Mouse (Mus musculus) embryonic facial prominence, embryonic 14.5 days (tissue): Measurements from ENCODE around the gene Cdkn2aip. TPM values are rescaled to one million over a fixed set of nuclear protein-coding genes. Genes with fewer than 3 reads are reported as not detected.
A peak's percentile ranks its signal among the peaks of the same experiment; 100 is the strongest.

Source experiments
- ATAC-seq: fragments of 200-750 bp; cut with Nextera tagmentation; 2 replicates; pipeline ENCODE4 v1.8.0; 2017; ENCODE audit warnings: low read depth, moderate number of reproducible peaks, moderate TSS enrichment
- DNase-seq: peaks from one replicate; pipeline ENCODE4 v3.0.0-alpha.2; 2015; ENCODE audit warnings: low spot score
- H3K27ac ChIP-seq: fragments of 300-500 bp; sonication (generic); replicated peaks from 2 replicates; pipeline ENCODE4 v1.5.1; 2014; ENCODE audit warnings: low read depth, mild to moderate bottlenecking, low read length, moderate library complexity
- H3K27me3 ChIP-seq: fragments of 300-500 bp; sonication (generic); replicated peaks from 2 replicates; pipeline ENCODE4 v1.6.1; 2014; ENCODE audit warnings: low read length; ENCODE audit not compliant: control insufficient read depth, insufficient read depth
- H3K36me3 ChIP-seq: fragments of 300-500 bp; sonication (generic); 2 replicates; pipeline ENCODE4 v1.6.1; 2014; ENCODE audit warnings: low read length, mixed read lengths; ENCODE audit not compliant: control insufficient read depth, insufficient read depth
- H3K4me1 ChIP-seq: fragments of 300-500 bp; sonication (generic); 2 replicates; pipeline ENCODE4 v1.6.1; 2014; ENCODE audit warnings: antibody characterized with exemption, low read length; ENCODE audit not compliant: control insufficient read depth, insufficient read depth
- H3K4me2 ChIP-seq: fragments of 300-500 bp; sonication (generic); 2 replicates; pipeline ENCODE4 v1.6.1; 2014; ENCODE audit warnings: low read depth, mild to moderate bottlenecking, low read length, moderate library complexity, mixed read lengths
- H3K4me3 ChIP-seq: fragments of 300-500 bp; sonication (generic); 2 replicates; pipeline ENCODE4 v1.5.1; 2014; ENCODE audit warnings: low read depth, mild to moderate bottlenecking, low read length
- H3K9ac ChIP-seq: fragments of 300-500 bp; sonication (generic); 2 replicates; pipeline ENCODE4 v1.6.1; 2014; ENCODE audit warnings: low read depth, mild to moderate bottlenecking, low read length, moderate library complexity, mixed read lengths
- H3K9me3 ChIP-seq: fragments of 300-500 bp; sonication (generic); 2 replicates; pipeline ENCODE4 v1.6.1; 2016; ENCODE audit warnings: low read length; ENCODE audit not compliant: control insufficient read depth
- WGBS: fragments of 180-500 bp; shearing (Covaris S2); extraction: QIAGEN DNeasy Blood & Tissue Kit; methylation state at CpG from one replicate; pipeline ENCODE4 v1.1.7; 2014; 5-methylcytosine and 5-hydroxymethylcytosine counted together
- polyA plus RNA-seq: library from polyadenylated mRNA; unstranded; fragments of >200 nt; fragmentation: Nextera tagmentation; extraction: Ambion mirVana; gene quantifications from 2 replicates; pipeline ENCODE4 v1.2.1, GENCODE M21; 2014

The Cdkn2aip gene
- polyA plus RNA-seq, 1 experiment from 2014 or later = 16.5 TPM

DNA sequence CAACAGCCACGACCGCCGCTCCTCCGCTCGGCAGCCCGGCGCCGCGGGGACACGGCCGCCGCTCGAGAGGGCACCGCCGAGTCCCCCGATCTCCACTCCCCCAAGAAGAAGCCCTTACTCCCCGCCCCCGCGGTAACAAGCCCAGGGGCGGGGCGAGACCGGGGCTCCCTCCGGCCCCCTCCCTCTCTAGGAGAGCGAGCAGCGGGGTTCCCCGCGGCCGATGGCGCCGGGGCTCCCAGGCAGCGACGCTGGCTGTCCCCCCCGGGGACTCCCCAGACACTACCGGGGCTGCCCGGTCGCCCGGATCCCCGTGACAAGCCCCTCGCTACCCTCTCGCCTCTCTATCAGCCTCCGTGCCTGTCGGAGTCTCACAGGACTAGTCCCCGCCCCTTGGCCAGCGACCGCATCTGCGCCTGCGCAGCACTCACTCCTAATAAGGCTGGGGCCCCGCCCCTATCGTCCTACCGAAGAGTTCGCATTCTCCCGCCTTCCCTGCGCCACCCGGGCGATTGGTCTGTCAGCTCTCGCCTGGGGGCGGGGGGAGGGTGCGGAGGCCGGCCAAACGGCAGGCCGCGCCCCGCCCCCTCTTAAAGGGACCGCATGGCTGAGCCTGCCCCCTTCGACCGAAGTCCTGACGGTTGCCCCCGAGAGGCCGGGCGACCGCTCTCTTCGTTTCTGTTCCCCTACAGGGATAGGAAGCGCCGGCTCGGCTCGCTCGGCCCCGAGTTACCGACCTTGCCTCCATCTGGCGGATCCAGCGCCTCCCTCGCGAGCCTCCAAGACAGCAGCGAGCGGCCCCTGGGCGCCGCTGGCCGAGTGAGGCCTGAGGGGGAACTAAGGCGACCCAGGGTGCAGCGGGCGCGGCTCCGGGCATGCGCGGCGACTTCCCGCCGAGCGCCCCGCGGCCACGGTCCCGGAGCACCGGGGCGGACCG lies 38.7 kb downstream of the Cdkn2aip start, which contains the start of gene Ing2:
Gene Ing2 (minus strand): TSS at position 780 of the 934 bp plus-strand sequence.
- DNase-seq (peak; percentile 100), ATAC-seq (peak; percentile 91)
- no peaks in the 10 kb centered on the region for H3K27me3 ChIP-seq
- H3K4me3 ChIP-seq = peak within 1 kb of the TSS; percentile 97
- H3K4me2 ChIP-seq = peak within 1 kb of the TSS; percentile 66
- H3K4me1 ChIP-seq = no peaks in the 10 kb centered on the region; the same call in 1 of the 2 replicates
- peak within 1 kb of the TSS; percentile 87 for H3K9ac ChIP-seq
- no peaks in the 10 kb centered on the region for H3K9me3 ChIP-seq
- WGBS = 0% methylated on average over 14 of the region's 106 CpGs
- no peaks in the 10 kb centered on the region for H3K36me3 ChIP-seq
- H3K27ac ChIP-seq = peak within 1 kb of the TSS; percentile 89

DNA sequence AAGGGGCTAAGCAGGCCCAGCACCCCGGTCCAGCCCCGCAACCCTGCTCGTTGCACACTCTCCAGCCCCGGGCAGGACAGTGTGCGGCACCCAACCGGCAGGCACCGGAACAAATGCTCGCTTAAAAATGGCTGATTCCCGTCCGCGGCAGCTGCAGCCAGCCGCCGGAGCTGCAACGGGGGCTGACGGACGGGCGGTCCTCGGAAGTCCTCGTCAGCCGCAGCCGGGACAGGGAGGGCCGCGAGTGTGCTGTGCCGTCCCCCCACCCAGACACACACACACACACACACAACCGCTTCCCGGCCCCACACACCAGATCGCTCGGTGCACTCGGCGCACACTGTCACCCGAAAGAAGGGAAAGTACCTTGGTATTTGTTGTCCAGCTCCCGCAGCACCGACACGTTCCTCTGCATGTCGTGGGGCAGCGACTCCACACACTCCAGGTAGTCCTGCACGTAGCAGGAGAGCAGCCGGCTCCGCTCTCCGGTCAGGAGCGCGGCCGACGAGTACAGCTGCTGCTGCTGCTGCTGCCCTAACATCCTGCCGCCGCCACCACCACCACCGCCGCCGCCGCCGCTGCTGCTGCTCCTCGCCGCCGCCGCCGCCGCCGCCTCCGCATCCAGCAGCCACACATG lies 39.5 kb downstream of the Cdkn2aip start:
- ATAC-seq = peak; percentile 22
- H3K4me3 ChIP-seq = peak overlapping the region; percentile 97
- no peak for DNase-seq
- peak overlapping the region; percentile 66 for H3K4me2 ChIP-seq
- peak overlapping the region; percentile 89 for H3K27ac ChIP-seq
- peak overlapping the region; percentile 87 for H3K9ac ChIP-seq
- no peaks in the 10 kb centered on the region; the same call in 1 of the 2 replicates for H3K4me1 ChIP-seq
- WGBS = 0% methylated on average over 16 of the region's 59 CpGs
- no peaks in the 10 kb centered on the region for H3K9me3 ChIP-seq
- H3K36me3 ChIP-seq = no peaks in the 10 kb centered on the region
- no peaks in the 10 kb centered on the region for H3K27me3 ChIP-seq

DNA sequence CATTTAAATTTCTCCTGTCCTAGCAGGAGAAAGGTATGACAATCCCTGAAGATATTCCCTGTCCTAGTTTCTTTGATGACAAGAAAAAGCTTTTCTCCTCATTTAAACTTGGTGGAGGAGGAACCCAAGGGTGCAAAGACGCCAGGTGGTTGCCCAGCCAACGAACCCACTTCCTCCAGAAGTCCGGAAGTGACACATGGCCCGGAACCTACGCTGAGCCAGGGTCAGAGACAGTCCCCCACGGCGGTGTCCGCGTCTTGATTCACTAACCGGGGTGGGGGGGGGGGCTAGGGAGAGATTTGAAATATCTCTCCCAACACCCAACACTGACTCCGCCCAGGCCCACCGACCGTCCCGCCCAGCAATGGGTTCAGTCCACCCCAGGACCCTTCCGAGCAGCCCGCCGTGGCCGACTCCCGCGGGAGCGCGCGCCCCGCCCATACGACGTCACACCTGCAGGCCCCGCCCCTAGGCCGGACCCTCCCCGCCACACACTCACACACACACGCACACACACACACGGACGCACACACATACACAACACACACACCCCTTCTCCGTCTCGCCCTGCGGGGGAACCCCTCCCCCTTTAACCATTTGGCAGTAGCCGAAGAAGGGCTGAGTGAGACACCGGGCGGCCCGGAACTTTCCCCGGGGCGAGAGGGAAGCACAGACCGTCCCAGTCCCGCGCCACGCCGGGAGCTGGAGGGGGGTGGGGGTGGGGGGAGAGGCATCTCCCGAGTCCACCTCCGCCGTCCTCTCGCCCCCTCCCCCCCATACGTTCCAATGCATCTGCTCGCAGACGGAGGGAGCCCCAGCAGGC lies 40.2 kb downstream of the Cdkn2aip start:
- Histone ChIP-seq H3K27me3 (no peaks in the 10 kb centered on the region), H3K9ac (peak overlapping the region; percentile 87), H3K4me2 (peak overlapping the region; percentile 66), H3K36me3 (peaks cover 7% of the 10 kb centered on the region), H3K9me3 (no peaks in the 10 kb centered on the region), H3K4me1 (no peaks in the 10 kb centered on the region; the same call in 1 of the 2 replicates), H3K4me3 (peak overlapping the region; percentile 97), H3K27ac (peak overlapping the region; percentile 89)
- DNase-seq = peak; percentile 90
- peak; percentile 44 for ATAC-seq
- 0% methylated on average over 20 of the region's 53 CpGs for WGBS

DNA sequence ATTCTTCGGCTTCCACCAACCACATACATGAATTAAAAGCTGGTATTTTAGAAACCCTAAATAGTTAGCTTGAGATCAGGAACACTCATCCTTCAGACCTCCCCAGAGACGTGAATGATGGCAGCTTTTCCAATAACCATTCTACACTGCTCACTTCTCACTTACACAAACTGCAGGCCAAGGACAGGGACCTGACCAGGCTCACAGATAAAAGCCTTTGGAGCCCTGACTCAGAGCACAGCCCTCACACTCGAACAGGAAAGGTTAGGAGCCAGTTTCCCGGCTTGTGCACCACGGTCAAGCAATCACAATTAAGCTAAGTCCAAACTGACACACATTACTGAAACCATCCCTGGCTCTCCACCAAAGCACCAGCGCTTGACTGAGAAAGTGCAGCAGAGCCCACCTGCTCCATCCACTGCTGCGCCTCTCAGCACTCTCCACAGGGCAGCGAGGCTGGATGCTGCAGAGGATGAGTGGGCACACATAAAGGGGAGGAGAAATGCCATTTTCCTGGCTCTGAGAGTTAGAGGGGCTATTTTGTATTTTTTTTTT lies 49.4 kb downstream of the Cdkn2aip start:
- H3K27ac ChIP-seq = no peak overlapping the region
- H3K36me3 ChIP-seq = peaks cover 27% of the 10 kb centered on the region
- H3K4me3 ChIP-seq = no peak overlapping the region
- no peaks in the 10 kb centered on the region for H3K9me3 ChIP-seq
- ATAC-seq (no peak), DNase-seq (no peak)
- H3K9ac ChIP-seq = no peak overlapping the region
- H3K4me2 ChIP-seq = no peak overlapping the region
- 92% methylated on average over 8 of the region's 8 CpGs for WGBS
- H3K4me1 ChIP-seq = no peaks in the 10 kb centered on the region
- no peaks in the 10 kb centered on the region for H3K27me3 ChIP-seq

DNA sequence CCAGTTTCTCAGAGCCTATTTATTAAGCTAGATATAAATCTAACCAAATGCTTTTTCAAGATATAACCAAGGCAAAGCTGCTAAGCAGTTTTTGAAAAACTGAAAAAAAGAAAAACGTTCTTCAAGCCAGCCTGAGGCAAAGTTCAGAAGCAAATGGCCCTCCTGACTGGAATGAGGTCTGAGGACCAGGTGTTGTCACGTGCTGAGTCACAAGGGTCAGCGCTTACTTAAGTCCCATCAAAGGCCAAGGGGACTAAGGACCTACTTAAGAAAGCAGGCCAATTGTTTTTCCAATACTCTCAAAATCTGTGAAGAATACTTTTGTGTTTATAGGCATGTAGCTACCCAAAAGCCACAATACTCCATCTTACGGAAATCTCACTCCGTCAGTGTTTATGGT lies 50.5 kb downstream of the Cdkn2aip start:
- no peak overlapping the region for H3K27ac ChIP-seq
- H3K9ac ChIP-seq = no peak overlapping the region
- H3K4me2 ChIP-seq = no peak overlapping the region
- H3K27me3 ChIP-seq = no peaks in the 10 kb centered on the region
- H3K36me3 ChIP-seq = peaks cover 17% of the 10 kb centered on the region
- H3K9me3 ChIP-seq = no peaks in the 10 kb centered on the region
- no peak overlapping the region for H3K4me3 ChIP-seq
- WGBS = 72% methylated on average over 5 of the region's 5 CpGs
- no peak for ATAC-seq
- no peak for DNase-seq
- H3K4me1 ChIP-seq = no peaks in the 10 kb centered on the region

DNA sequence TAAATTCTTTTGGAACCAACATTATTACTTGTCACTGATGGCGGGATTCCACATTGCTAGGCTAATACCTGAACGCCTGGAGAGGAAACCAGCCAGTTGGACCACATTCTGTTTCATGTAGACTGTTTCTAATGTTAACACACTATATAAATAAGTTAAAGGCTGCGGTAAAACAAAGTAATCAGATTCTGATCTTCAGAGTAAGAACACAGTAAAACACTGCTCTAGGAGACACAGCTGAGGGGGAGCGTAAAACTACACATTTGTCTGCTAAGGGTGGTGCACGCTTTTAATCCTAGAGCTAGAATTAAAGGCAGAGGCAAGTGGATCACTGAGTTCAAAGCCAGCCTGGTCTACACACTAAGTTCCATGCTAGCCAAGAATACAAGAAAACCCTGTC lies 51.0 kb downstream of the Cdkn2aip start:
- peak; percentile 22 for DNase-seq
- no peak for ATAC-seq
- H3K9me3 ChIP-seq = no peaks in the 10 kb centered on the region
- 85% methylated on average over 5 of the region's 5 CpGs for WGBS
- peaks cover 12% of the 10 kb centered on the region for H3K36me3 ChIP-seq
- no peak overlapping the region for H3K9ac ChIP-seq
- no peak overlapping the region for H3K4me3 ChIP-seq
- no peak overlapping the region for H3K4me2 ChIP-seq
- H3K27me3 ChIP-seq = no peaks in the 10 kb centered on the region
- H3K4me1 ChIP-seq = no peaks in the 10 kb centered on the region
- H3K27ac ChIP-seq = no peak overlapping the region

DNA sequence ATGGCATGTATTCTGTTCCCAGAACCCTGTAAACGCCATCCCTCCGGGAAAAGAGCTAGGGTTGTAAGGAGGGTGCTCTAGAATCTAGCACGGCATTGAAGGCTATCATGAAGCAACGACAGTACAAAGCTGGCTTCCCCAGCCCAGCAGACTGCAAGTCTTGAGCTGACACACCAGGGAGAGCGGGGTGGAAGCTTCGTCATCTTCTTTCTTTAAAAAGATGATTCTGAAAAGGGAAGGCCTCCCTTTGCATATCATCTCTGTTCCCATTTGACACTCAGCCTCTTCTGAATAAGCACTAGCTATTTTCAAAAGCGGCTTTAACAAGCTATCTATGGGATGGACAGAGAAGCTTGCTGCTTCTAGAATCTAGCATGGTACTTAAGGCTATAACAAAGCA lies 53.3 kb downstream of the Cdkn2aip start:
- WGBS = 92% methylated on average over 7 of the region's 7 CpGs

DNA sequence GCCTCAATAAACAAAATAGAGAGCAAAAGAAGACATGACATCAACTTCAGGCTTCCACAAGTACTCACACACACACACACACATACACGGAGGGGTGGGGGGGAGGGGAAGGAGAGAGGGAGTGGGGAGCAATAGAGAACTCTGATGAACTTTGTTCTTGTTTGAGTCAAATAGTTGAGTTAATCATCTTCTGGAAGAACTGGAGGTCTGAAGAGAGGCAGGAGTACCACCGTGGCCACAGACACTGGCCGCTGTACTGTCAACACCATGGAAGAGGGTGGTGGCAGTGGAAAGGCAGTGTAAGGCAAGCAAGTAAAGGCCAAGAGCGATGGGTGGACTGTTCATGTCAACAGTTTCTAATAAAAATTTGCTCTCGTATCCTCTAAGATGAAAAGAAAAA lies 54.3 kb downstream of the Cdkn2aip start:
- no peaks in the 10 kb centered on the region for H3K4me1 ChIP-seq
- no peaks in the 10 kb centered on the region for H3K27me3 ChIP-seq
- WGBS = 88% methylated on average over 5 of the region's 5 CpGs
- H3K36me3 ChIP-seq = 0 out of 2 replicates have a peak, but pooled peaks cover 3% of the 10 kb centered on the region
- H3K4me3 ChIP-seq = no peak overlapping the region
- no peak overlapping the region for H3K27ac ChIP-seq
- H3K9me3 ChIP-seq = no peaks in the 10 kb centered on the region
- no peak overlapping the region for H3K9ac ChIP-seq
- no peak overlapping the region for H3K4me2 ChIP-seq
- no peak for ATAC-seq
- no peak for DNase-seq

More for the DNA sequence above, 53.3 kb downstream of the Cdkn2aip start:
- no peak overlapping the region for H3K4me2 ChIP-seq
- H3K36me3 ChIP-seq = 0 out of 2 replicates have a peak, but pooled peaks cover 3% of the 10 kb centered on the region
- no peak overlapping the region for H3K27ac ChIP-seq
- H3K27me3 ChIP-seq = no peaks in the 10 kb centered on the region
- H3K9me3 ChIP-seq = no peaks in the 10 kb centered on the region
- ATAC-seq = no peak
- no peak for DNase-seq
- no peak overlapping the region for H3K4me3 ChIP-seq
- no peak overlapping the region for H3K9ac ChIP-seq
- H3K4me1 ChIP-seq = no peaks in the 10 kb centered on the region
